Mouse (Mus musculus) lung, postnatal 0 days (tissue): ENCODE results near the gene Ndufa6. TPM values are rescaled to one million over a fixed set of nuclear protein-coding genes. Genes with fewer than 3 reads are reported as not detected.
A peak's percentile ranks its signal among the peaks of the same experiment; 100 is the strongest.

ENCODE experiments used
- ATAC-seq: fragments of 200-750 bp; cut with Nextera tagmentation; 2 replicates; pipeline ENCODE4 v1.8.0; 2017; ENCODE audit warnings: moderate library complexity
- DNase-seq: peaks from one replicate; pipeline ENCODE4 v3.0.0-alpha.2; 2016; ENCODE audit warnings: low spot score
- H3K27ac ChIP-seq: fragments of 300-500 bp; sonication (generic); 2 replicates; pipeline ENCODE4 v1.5.1; 2014; ENCODE audit warnings: antibody characterized with exemption, mild to moderate bottlenecking, low read length, mixed read lengths
- H3K27me3 ChIP-seq: fragments of 300-500 bp; sonication (generic); replicated peaks from 2 replicates; pipeline ENCODE4 v1.6.1; 2014; ENCODE audit warnings: low read length, mixed read lengths; ENCODE audit not compliant: insufficient read depth
- H3K36me3 ChIP-seq: fragments of 300-500 bp; sonication (generic); 2 replicates; pipeline ENCODE4 v1.6.1; 2014; ENCODE audit warnings: low read length, mixed read lengths; ENCODE audit not compliant: insufficient read depth
- H3K4me1 ChIP-seq: fragments of 300-500 bp; sonication (generic); 2 replicates; pipeline ENCODE4 v1.6.1; 2014; ENCODE audit warnings: antibody characterized with exemption, low read depth, low read length, mixed read lengths; ENCODE audit not compliant: insufficient read depth
- H3K4me2 ChIP-seq: fragments of 300-500 bp; sonication (generic); replicated peaks from 2 replicates; pipeline ENCODE4 v1.6.1; 2014; ENCODE audit warnings: low read depth, mild to moderate bottlenecking, low read length, moderate library complexity, mixed read lengths
- H3K4me3 ChIP-seq: fragments of 300-500 bp; sonication (generic); 2 replicates; pipeline ENCODE4 v1.5.1; 2014; ENCODE audit warnings: low read depth, low read length
- H3K9ac ChIP-seq: fragments of 300-500 bp; sonication (generic); replicated peaks from 2 replicates; pipeline ENCODE4 v1.6.1; 2014; ENCODE audit warnings: low read depth, mild to moderate bottlenecking
- H3K9me3 ChIP-seq: fragments of 300-500 bp; sonication (generic); 2 replicates; pipeline ENCODE4 v1.6.1; 2016; ENCODE audit warnings: low read length, mixed read lengths
- CTCF ChIP-seq: IDR thresholded peaks from 2 replicates; pipeline ENCODE4 v1.5.1; 2016; ENCODE audit warnings: antibody characterized with exemption, mild to moderate bottlenecking
- EP300 ChIP-seq: IDR thresholded peaks from 2 replicates; pipeline ENCODE4 v1.6.1; 2016; ENCODE audit warnings: antibody characterized with exemption, mild to moderate bottlenecking, control low read depth
- WGBS: fragments of 180-500 bp; shearing (Covaris S2); extraction: QIAGEN DNeasy Blood & Tissue Kit; methylation state at CpG from one replicate; pipeline ENCODE4 v1.1.7; 2014; 5-methylcytosine and 5-hydroxymethylcytosine counted together
- polyA plus RNA-seq: library from polyadenylated mRNA; unstranded; fragments of >200 nt; fragmentation: Nextera tagmentation; extraction: Ambion mirVana; gene quantifications from 2 replicates; pipeline ENCODE4 v1.2.1, GENCODE M21; 2015

The Ndufa6 gene
- polyA plus RNA-seq, 1 experiment from 2014 or later: 454 TPM

DNA sequence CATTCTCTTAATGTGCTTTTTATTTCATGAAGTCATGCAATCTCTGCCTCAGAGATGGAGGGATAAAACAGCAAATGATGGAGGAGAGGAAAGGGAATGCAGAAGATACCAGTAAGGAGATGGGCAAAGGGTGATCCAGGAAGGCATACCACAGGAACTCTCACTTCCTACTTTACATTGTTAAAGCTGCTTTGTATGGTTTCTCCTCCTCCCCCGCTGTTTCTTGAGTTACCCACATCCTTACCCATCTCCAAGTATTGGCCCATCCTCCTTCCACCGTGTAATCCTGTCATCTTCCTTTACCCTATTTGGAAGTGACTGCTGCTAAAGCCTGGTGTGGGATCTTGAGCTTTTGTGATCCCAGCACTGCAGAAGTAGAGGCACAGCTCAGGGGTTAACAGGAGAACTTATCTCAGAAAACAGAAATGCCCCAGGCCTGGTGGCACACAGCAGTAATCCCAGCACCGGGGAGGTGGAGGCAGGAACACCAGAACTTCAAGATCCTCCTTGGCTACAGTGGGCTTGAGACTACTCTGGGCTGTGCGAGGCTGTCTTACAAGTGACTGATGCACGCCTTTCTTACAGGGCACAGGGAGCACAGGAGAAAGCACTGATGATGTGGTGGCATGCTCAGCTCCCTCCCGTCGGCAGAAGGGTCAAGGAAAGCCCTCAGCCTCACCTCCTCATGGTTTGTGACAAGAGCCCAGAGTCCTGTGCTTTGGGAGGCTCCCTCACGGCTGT is 5.7 kb downstream of the Ndufa6 start:
- H3K9ac ChIP-seq: no peak overlapping the region
- ATAC-seq: no peak
- H3K36me3 ChIP-seq: peaks cover 27% of the 10 kb centered on the region
- no peak overlapping the region for H3K4me2 ChIP-seq
- no peak for TF ChIP-seq CTCF
- no peak for TF ChIP-seq EP300
- no peaks in the 10 kb centered on the region for H3K27me3 ChIP-seq
- no peak overlapping the region for H3K4me3 ChIP-seq
- H3K27ac ChIP-seq: no peak overlapping the region
- DNase-seq: no peak
- 80% methylated on average over 8 of the region's 8 CpGs for WGBS
- peaks cover 16% of the 10 kb centered on the region for H3K4me1 ChIP-seq
- no peaks in the 10 kb centered on the region for H3K9me3 ChIP-seq

DNA sequence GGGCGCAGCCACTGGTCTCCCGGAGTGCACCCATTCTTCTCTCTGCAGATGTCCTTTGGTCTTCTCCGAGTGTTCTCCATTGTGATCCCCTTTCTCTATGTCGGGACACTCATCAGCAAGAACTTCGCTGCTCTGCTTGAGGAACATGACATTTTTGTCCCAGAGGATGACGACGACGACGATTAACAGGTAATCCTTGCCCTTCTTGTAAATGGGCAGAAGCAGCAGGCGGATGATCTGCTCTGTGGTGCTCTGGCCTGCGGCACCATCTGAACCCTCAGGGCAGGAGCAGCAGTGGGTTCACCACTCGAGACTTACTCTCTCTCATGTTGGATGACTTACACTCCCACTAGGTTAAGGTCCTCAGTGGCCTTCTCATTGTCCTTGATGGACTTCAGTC is 6.3 kb downstream of the Ndufa6 start:
- DNase-seq (no peak), ATAC-seq (no peak)
- Histone ChIP-seq H3K9me3 (no peaks in the 10 kb centered on the region), H3K4me2 (no peak overlapping the region), H3K27ac (no peak overlapping the region), H3K4me3 (no peak overlapping the region), H3K36me3 (peaks cover 27% of the 10 kb centered on the region), H3K27me3 (no peaks in the 10 kb centered on the region), H3K4me1 (peaks cover 10% of the 10 kb centered on the region), H3K9ac (no peak overlapping the region)
- 92% methylated on average over 12 of the region's 12 CpGs for WGBS
- TF ChIP-seq CTCF (no peak), EP300 (no peak)

DNA sequence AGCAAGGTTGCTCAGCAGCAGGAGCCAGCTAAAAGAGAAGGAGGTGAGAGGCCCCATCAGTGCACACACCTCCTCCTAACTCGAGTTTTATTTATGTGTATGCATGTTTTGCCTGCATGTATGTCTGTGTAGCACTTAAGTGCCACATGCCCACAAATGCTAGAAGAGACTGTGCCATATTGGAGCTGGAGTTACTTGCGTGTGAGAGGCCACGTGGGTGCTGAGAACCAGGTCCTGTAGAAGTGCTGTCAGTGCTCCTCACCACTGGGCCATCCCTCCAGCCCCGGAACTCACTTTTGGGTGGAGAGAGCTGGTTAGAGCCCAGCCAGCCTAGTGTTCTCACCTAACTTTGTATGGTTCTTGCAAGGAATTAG is 6.8 kb downstream of the Ndufa6 start:
- peak overlapping the region; percentile 68; the same call in 1 of the 2 replicates for H3K4me3 ChIP-seq
- H3K4me1 ChIP-seq: peaks cover 10% of the 10 kb centered on the region
- H3K36me3 ChIP-seq: peaks cover 27% of the 10 kb centered on the region
- TF ChIP-seq CTCF (no peak), EP300 (no peak)
- no peak for ATAC-seq
- WGBS: 72% methylated on average over 4 of the region's 4 CpGs
- H3K4me2 ChIP-seq: peak overlapping the region; percentile 62
- no peak overlapping the region for H3K27ac ChIP-seq
- H3K9me3 ChIP-seq: no peaks in the 10 kb centered on the region
- no peaks in the 10 kb centered on the region for H3K27me3 ChIP-seq
- peak overlapping the region; percentile 69; the same call in 1 of the 2 replicates for H3K9ac ChIP-seq
- DNase-seq: no peak

DNA sequence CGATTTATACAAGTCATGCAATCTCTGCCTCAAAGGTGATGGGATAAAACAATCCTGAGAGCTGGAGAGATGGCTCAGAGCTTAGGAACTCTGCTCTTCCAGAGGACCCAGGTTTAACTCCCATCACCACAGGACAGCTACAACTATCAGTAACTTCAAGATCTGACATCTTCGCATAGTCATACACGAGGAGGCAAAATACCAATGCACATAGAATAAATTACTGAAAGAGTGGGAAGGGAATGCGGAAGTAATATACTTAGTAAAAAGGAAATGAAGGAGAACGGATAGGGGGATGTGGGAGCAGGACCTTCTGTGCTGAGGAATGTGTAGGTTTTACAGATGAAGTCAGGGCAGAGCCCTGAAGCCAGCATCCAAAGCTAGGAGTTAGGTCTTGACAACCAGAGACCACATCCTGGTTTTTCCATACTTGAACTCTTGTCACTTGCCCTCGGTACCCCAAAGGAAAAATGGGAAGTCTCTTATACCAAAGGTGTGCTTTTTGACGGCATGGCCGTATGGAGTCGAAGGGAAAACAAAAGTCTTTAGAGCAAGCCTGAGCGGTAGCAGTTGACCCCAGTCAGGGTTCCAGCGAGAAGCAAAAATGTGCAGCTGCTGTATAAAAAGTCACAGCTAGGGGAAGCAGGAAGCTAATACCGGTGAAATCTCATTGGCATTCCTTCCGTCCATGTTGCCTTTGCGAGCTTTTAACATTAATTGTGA is 7.4 kb downstream of the Ndufa6 start:
- peak; percentile 53 for DNase-seq
- no peak for ATAC-seq
- TF ChIP-seq CTCF (peak; percentile 41), EP300 (peak; percentile 37; the same call in 1 of the 2 replicates)
- Histone ChIP-seq H3K9me3 (no peaks in the 10 kb centered on the region), H3K9ac (peak overlapping the region; percentile 69), H3K27me3 (no peaks in the 10 kb centered on the region), H3K4me2 (peak overlapping the region; percentile 62), H3K4me1 (peaks cover 10% of the 10 kb centered on the region), H3K27ac (peak overlapping the region; percentile 94), H3K36me3 (peaks cover 27% of the 10 kb centered on the region), H3K4me3 (peak overlapping the region; percentile 68)
- 36% methylated on average over 14 of the region's 14 CpGs for WGBS

DNA sequence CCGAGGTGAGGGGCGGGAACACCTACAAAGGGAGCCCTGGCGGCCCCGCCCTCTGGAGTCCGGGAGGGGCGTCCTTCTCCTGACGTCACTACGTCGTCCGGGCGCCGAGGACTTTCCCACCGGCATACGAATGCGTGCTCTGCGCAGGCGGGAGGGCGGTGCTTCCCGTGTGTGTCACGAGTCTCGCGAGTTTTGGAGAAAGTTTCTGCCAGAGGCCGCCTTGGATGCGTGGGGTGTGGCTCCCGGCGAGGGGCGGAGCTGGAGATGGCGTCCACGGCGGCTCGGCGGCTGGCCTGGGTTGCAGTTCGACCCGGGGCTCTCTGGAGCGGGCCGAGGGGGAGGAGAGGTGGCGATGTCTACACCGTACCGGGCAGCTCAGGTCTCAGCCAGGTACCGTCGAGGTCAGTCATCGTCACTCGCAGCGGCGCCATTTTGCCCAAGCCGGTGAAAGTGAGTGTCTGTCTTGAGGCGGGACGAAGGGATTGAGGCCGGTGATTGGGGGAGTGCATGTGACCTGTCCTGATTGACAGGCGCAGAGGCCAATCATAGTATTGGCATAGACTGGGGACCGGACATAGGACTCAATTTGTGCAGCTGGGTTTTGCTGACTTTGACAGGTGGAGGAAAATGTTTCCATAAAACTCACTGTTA is 8.2 kb downstream of the Ndufa6 start:
- H3K9me3 ChIP-seq: no peaks in the 10 kb centered on the region
- TF ChIP-seq CTCF (no peak), EP300 (no peak)
- peak overlapping the region; percentile 94 for H3K27ac ChIP-seq
- H3K4me3 ChIP-seq: peak overlapping the region; percentile 68
- under 1% methylated on average over 51 of the region's 51 CpGs for WGBS
- H3K4me1 ChIP-seq: peaks cover 10% of the 10 kb centered on the region
- peak overlapping the region; percentile 62 for H3K4me2 ChIP-seq
- DNase-seq (peak; percentile 99), ATAC-seq (peak; percentile 98)
- H3K27me3 ChIP-seq: no peaks in the 10 kb centered on the region
- H3K9ac ChIP-seq: peak overlapping the region; percentile 69
- H3K36me3 ChIP-seq: peaks cover 26% of the 10 kb centered on the region

DNA sequence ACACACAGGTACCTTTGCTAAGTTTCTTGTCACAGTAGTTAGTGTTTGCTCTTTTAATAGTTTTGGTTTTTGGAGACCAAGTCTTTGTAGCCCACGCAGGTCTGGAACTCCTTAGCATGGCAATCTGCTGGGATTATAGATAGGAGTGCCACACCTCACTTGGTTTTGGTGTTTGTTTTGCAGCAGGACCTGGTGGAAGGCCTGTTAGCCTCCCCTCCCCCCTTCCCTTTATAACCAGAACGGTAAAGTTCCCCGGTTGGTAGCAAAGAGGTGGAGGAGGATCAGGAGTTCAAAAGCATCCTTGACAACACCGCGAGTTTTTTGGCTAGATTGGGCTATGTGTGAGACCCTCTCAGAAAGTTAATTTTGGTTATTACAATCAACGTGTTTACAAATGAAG is 9.2 kb downstream of the Ndufa6 start:
- no peaks in the 10 kb centered on the region for H3K27me3 ChIP-seq
- H3K4me3 ChIP-seq: no peak overlapping the region
- no peak for DNase-seq
- H3K4me2 ChIP-seq: no peak overlapping the region
- WGBS: 81% methylated on average over 6 of the region's 6 CpGs
- TF ChIP-seq EP300 (no peak), CTCF (no peak)
- H3K9me3 ChIP-seq: no peaks in the 10 kb centered on the region
- no peak overlapping the region for H3K9ac ChIP-seq
- ATAC-seq: no peak
- no peak overlapping the region for H3K27ac ChIP-seq
- H3K36me3 ChIP-seq: peaks cover 17% of the 10 kb centered on the region
- H3K4me1 ChIP-seq: peaks cover 10% of the 10 kb centered on the region
